Mouse (Mus musculus) megakaryocyte, embryonic 14.5 days (primary cell): ENCODE results near the gene Csrp1. TPM values are rescaled to one million over a fixed set of nuclear protein-coding genes. Genes with fewer than 3 reads are reported as not detected.
A peak's percentile ranks its signal among the peaks of the same experiment; 100 is the strongest.

Source experiments
- H3K27me3 ChIP-seq: replicated peaks from 2 replicates; pipeline ENCODE3; 2012; ENCODE audit warnings: inconsistent platforms
- H3K36me3 ChIP-seq: replicated peaks from 2 replicates; pipeline ENCODE3; 2012; ENCODE audit warnings: low read length, inconsistent platforms, mixed read lengths
- H3K4me1 ChIP-seq: 2 replicates; pipeline ENCODE4 v1.6.1; 2012; ENCODE audit warnings: inconsistent platforms
- H3K4me3 ChIP-seq: replicated peaks from 2 replicates; pipeline ENCODE3; 2012; ENCODE audit warnings: moderate library complexity, mild to moderate bottlenecking, inconsistent platforms
- H3K9me3 ChIP-seq: 2 replicates; pipeline ENCODE4 v1.6.1; 2012; ENCODE audit warnings: inconsistent platforms
- FLI1 ChIP-seq: IDR thresholded peaks from 2 replicates; pipeline ENCODE4 v1.6.1; 2012; ENCODE audit warnings: low read length, inconsistent platforms, mixed read lengths
- GATA1 ChIP-seq: IDR thresholded peaks from 3 replicates; pipeline ENCODE4 v1.6.1; 2012; ENCODE audit warnings: mixed read lengths, low read length, inconsistent platforms, borderline replicate concordance
- polyA plus RNA-seq: library from polyadenylated mRNA; stranded (reverse); fragments of >175 nt; gene quantifications from 2 replicates; pipeline ENCODE4 v1.2.3, GENCODE M21; 2012; ENCODE audit warnings: low replicate concordance; ENCODE audit not compliant: insufficient read depth

The Csrp1 gene
- polyA plus RNA-seq, 1 experiment, result 121 TPM

- TF ChIP-seq GATA1 (no peak), FLI1 (no peak)
- no peaks in the 10 kb centered on the region for H3K27me3 ChIP-seq
- peaks cover 4% of the 10 kb centered on the region for H3K9me3 ChIP-seq
- peak overlapping the region; percentile 62 for H3K4me3 ChIP-seq
- peaks cover 17% of the 10 kb centered on the region for H3K36me3 ChIP-seq
- peaks cover 25% of the 10 kb centered on the region for H3K4me1 ChIP-seq
Measured at GRCm38 (mm10) chr1:135708369-135708768, 11.5 kb upstream of the Csrp1 start.

- Histone ChIP-seq H3K4me1 (peaks cover 52% of the 10 kb centered on the region), H3K4me3 (peak overlapping the region; percentile 5), H3K36me3 (peaks cover 17% of the 10 kb centered on the region), H3K27me3 (no peaks in the 10 kb centered on the region), H3K9me3 (peaks cover 4% of the 10 kb centered on the region)
- no peak for TF ChIP-seq FLI1
- no peak for TF ChIP-seq GATA1
Measured at GRCm38 (mm10) chr1:135711126-135711525, 8.7 kb upstream of the Csrp1 start.

GRCm38 (mm10) chr1:135714028-135714815 is 5.6 kb upstream of the Csrp1 start:
- peaks cover 17% of the 10 kb centered on the region for H3K36me3 ChIP-seq
- no peaks in the 10 kb centered on the region for H3K27me3 ChIP-seq
- no peaks in the 10 kb centered on the region; the same call in 1 of the 2 replicates for H3K9me3 ChIP-seq
- TF ChIP-seq FLI1, result peak; percentile 51; the same call in 1 of the 2 replicates
- peak; percentile 38; the same call in 1 of the 3 replicates for TF ChIP-seq GATA1
- H3K4me3 ChIP-seq, result peak overlapping the region; percentile 85
- H3K4me1 ChIP-seq, result peaks cover 58% of the 10 kb centered on the region

- Histone ChIP-seq H3K9me3 (no peaks in the 10 kb centered on the region; the same call in 1 of the 2 replicates), H3K36me3 (peaks cover 11% of the 10 kb centered on the region), H3K4me1 (peaks cover 67% of the 10 kb centered on the region), H3K4me3 (peak overlapping the region; percentile 75), H3K27me3 (no peaks in the 10 kb centered on the region)
- TF ChIP-seq FLI1 (no peak), GATA1 (no peak; the same call in 2 of the 3 replicates)
Measured at GRCm38 (mm10) chr1:135714901-135715609, 4.8 kb upstream of the Csrp1 start.

- Histone ChIP-seq H3K4me1 (peaks cover 66% of the 10 kb centered on the region), H3K9me3 (no peaks in the 10 kb centered on the region; the same call in 1 of the 2 replicates), H3K4me3 (peak overlapping the region; percentile 85), H3K36me3 (peaks cover 13% of the 10 kb centered on the region), H3K27me3 (no peaks in the 10 kb centered on the region)
- TF ChIP-seq FLI1 (peak; percentile 39; the same call in 1 of the 2 replicates), GATA1 (no peak)
Measured at GRCm38 (mm10) chr1:135719486-135719885, 375 bp upstream of the Csrp1 start.

- H3K27me3 ChIP-seq, result no peaks in the 10 kb centered on the region
- TF ChIP-seq FLI1 (no peak), GATA1 (no peak)
- H3K9me3 ChIP-seq, result no peaks in the 10 kb centered on the region
- no peak overlapping the region for H3K4me3 ChIP-seq
- peaks cover 8% of the 10 kb centered on the region for H3K36me3 ChIP-seq
- H3K4me1 ChIP-seq, result peaks cover 70% of the 10 kb centered on the region
Measured at GRCm38 (mm10) chr1:135723016-135723415, 3.2 kb downstream of the Csrp1 start.

- H3K4me1 ChIP-seq, result peaks cover 74% of the 10 kb centered on the region
- H3K36me3 ChIP-seq, result peaks cover 2% of the 10 kb centered on the region
- no peaks in the 10 kb centered on the region for H3K9me3 ChIP-seq
- H3K4me3 ChIP-seq, result no peak overlapping the region
- TF ChIP-seq FLI1 (no peak), GATA1 (no peak)
- no peaks in the 10 kb centered on the region for H3K27me3 ChIP-seq
Measured at GRCm38 (mm10) chr1:135724134-135724533, 4.3 kb downstream of the Csrp1 start.

- no peak for TF ChIP-seq FLI1
- no peak for TF ChIP-seq GATA1
Measured at GRCm38 (mm10) chr1:135725324-135725723, 5.5 kb downstream of the Csrp1 start.

GRCm38 (mm10) chr1:135725936-135726335 is 6.1 kb downstream of the Csrp1 start:
- H3K36me3 ChIP-seq, result peaks cover 2% of the 10 kb centered on the region

More at GRCm38 (mm10) chr1:135725324-135725723, 5.5 kb downstream of the Csrp1 start:
- Histone ChIP-seq H3K36me3 (peaks cover 2% of the 10 kb centered on the region), H3K4me1 (peaks cover 73% of the 10 kb centered on the region), H3K4me3 (no peak overlapping the region), H3K9me3 (no peaks in the 10 kb centered on the region), H3K27me3 (no peaks in the 10 kb centered on the region)

More at GRCm38 (mm10) chr1:135725936-135726335, 6.1 kb downstream of the Csrp1 start:
- Histone ChIP-seq H3K4me1 (peaks cover 73% of the 10 kb centered on the region), H3K9me3 (no peaks in the 10 kb centered on the region), H3K27me3 (no peaks in the 10 kb centered on the region), H3K4me3 (no peak overlapping the region)
- TF ChIP-seq GATA1 (no peak), FLI1 (no peak)
